Comparison of ENCODE assay signal across 8 mouse cellular contexts in the genomic region with DNA sequence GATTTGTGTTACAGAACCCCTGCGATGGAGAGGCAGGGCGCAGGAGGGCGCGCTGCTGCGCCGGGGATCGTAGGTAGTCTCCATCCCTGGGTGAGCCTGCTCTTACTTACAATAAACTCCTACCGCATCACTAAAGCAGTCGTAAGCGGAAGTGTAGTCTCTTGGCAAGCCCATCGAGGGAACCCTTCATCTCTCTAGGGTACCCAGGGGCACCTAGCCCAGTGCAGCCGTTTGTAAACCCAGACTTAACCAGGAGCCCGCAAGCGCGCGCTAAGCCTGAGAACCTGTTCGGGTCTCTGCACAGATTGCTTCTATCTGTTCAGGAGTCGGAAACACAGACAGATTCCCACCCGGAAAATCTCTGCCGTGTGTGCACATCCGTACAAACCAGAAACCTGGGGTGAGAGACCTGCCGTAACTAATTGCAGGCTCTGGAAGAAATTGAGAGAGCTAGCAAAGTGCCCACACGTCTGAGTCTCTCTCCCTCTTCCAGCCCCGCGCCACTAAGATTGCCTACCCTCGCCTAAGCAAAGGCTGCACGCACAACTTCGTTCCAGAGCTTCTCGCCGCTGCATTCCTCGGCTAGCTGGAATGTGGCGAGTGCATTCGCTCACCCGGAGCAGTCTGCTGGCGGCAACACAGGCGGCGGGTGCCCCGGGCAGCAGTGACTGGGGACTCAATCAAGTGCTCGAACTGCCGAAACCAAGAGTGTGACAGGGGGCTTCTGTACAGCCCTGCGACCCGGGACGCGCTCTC. TPM values are rescaled to one million over a fixed set of nuclear protein-coding genes. Genes with fewer than 3 reads are reported as not detected.
DNase-seq lines count a peak whose midpoint lies in the region; ATAC-seq and TF ChIP-seq lines count a peak whose summit lies in the region.
"Had no signal": no experiment of that assay in that cellular context is flagged by ENCODE, and none has a peak within 500 bp of the region (broad histone marks: within the 10 kb centered on the region; RNA-seq: fewer than 3 reads in every experiment).

No protein-coding gene starts in this region.

- H3K27ac ChIP-seq in embryonic facial prominence, embryonic 13.5 days: no peak overlapping the region
- no peak overlapping the region for H3K27ac ChIP-seq in hindbrain, postnatal 0 days
- no peak overlapping the region for H3K27ac ChIP-seq in liver, postnatal 0 days (ENCODE audit: low read depth)
- no peak overlapping the region for H3K27ac ChIP-seq in stomach, embryonic 14.5 days (ENCODE audit: low read length)

- H3K9me3 ChIP-seq in embryonic facial prominence, embryonic 13.5 days: no peaks in the 10 kb centered on the region
- no peaks in the 10 kb centered on the region for H3K9me3 ChIP-seq in hindbrain, postnatal 0 days (ENCODE audit: low read length)
- H3K9me3 ChIP-seq in liver, postnatal 0 days (ENCODE audit: low read length): no peaks in the 10 kb centered on the region
- no peaks in the 10 kb centered on the region for H3K9me3 ChIP-seq in stomach, embryonic 14.5 days (ENCODE audit: control insufficient read depth, low read depth, low read length)

- no peaks in the 10 kb centered on the region for H3K36me3 ChIP-seq in embryonic facial prominence, embryonic 13.5 days
- H3K36me3 ChIP-seq in hindbrain, postnatal 0 days (ENCODE audit: insufficient read depth, low read length): no peaks in the 10 kb centered on the region
- no peaks in the 10 kb centered on the region for H3K36me3 ChIP-seq in liver, postnatal 0 days (replicated peaks; ENCODE audit: insufficient read depth, low read length)
- no peaks in the 10 kb centered on the region for H3K36me3 ChIP-seq in stomach, embryonic 14.5 days (ENCODE audit: control insufficient read depth, insufficient read depth, low read length)

- TF ChIP-seq CTCF in hindbrain, postnatal 0 days (IDR thresholded peaks at IDR 0.05; ENCODE audit: low read depth): 0 out of 2 replicates have a peak, but pooled peaks have one; percentile 16
- no peak for TF ChIP-seq CTCF in liver, postnatal 0 days (IDR thresholded peaks at IDR 0.05; ENCODE audit: low read depth)

- H3K4me2 ChIP-seq in embryonic facial prominence, embryonic 13.5 days: peak overlapping the region; percentile 76
- peak overlapping the region; percentile 72 for H3K4me2 ChIP-seq in hindbrain, postnatal 0 days (ENCODE audit: low read depth, low read length)
- H3K4me2 ChIP-seq in liver, postnatal 0 days (ENCODE audit: low read depth, low read length): 0 out of 2 replicates have a peak overlapping the region, but pooled peaks have one; percentile 33
- H3K4me2 ChIP-seq in stomach, embryonic 14.5 days (replicated peaks; ENCODE audit: low read depth, low read length): peak overlapping the region; percentile 21; the same call in 1 of the 2 replicates

- peaks cover 29% of the 10 kb centered on the region for H3K4me1 ChIP-seq in embryonic facial prominence, embryonic 13.5 days
- H3K4me1 ChIP-seq in hindbrain, postnatal 0 days (ENCODE audit: insufficient read depth, low read length): peaks cover 7% of the 10 kb centered on the region; the same call in 1 of the 2 replicates
- peaks cover 25% of the 10 kb centered on the region for H3K4me1 ChIP-seq in liver, postnatal 0 days (ENCODE audit: insufficient read depth)
- peaks cover 14% of the 10 kb centered on the region for H3K4me1 ChIP-seq in stomach, embryonic 14.5 days (ENCODE audit: control insufficient read depth, insufficient read depth, low read length)

- H3K9ac ChIP-seq in embryonic facial prominence, embryonic 13.5 days: 0 out of 2 replicates have a peak overlapping the region, but pooled peaks have one; percentile 11
- H3K9ac ChIP-seq in hindbrain, postnatal 0 days (replicated peaks; ENCODE audit: low read length): no peak overlapping the region
- no peak overlapping the region for H3K9ac ChIP-seq in liver, postnatal 0 days (replicated peaks)
- no peak overlapping the region for H3K9ac ChIP-seq in stomach, embryonic 14.5 days (replicated peaks; ENCODE audit: low read depth, low read length)

- no peak for TF ChIP-seq EP300 in liver, postnatal 0 days (IDR thresholded peaks at IDR 0.05; ENCODE audit: low read depth)

- peak; percentile 12 for DNase-seq in urinary bladder, postnatal 25 days (ENCODE audit: low spot score)
- no peak for DNase-seq in urinary bladder, postnatal 10 days (ENCODE audit: low spot score)
- DNase-seq in hindbrain, postnatal 0 days (ENCODE audit: low spot score): peak; percentile 23
- no peak for DNase-seq in liver, postnatal 0 days
- DNase-seq in layer of hippocampus, adult 9-10 months (ENCODE audit: low spot score): no peak

- H3K27me3 ChIP-seq in embryonic facial prominence, embryonic 13.5 days: peaks cover 93% of the 10 kb centered on the region
- peaks cover 81% of the 10 kb centered on the region for H3K27me3 ChIP-seq in hindbrain, postnatal 0 days (ENCODE audit: insufficient read depth, low read length)
- H3K27me3 ChIP-seq in liver, postnatal 0 days (ENCODE audit: insufficient read depth, low read length): peaks cover 92% of the 10 kb centered on the region
- H3K27me3 ChIP-seq in stomach, embryonic 14.5 days (ENCODE audit: control insufficient read depth, insufficient read depth, low read length): peaks cover 72% of the 10 kb centered on the region

- WGBS in embryonic facial prominence, embryonic 13.5 days: under 1% methylated on average over 44 of the region's 44 CpGs
- under 1% methylated on average over 44 of the region's 44 CpGs for WGBS in hindbrain, postnatal 0 days
- 1% methylated on average over 44 of the region's 44 CpGs for WGBS in liver, postnatal 0 days (ENCODE audit: insufficient replicate concordance)
- under 1% methylated on average over 44 of the region's 44 CpGs for WGBS in stomach, embryonic 14.5 days

- ATAC-seq in embryonic facial prominence, embryonic 13.5 days (ENCODE audit: insufficient number of reproducible peaks, insufficient read depth, low FRiP score, low TSS enrichment, low read depth): no peak
- no peak for ATAC-seq in hindbrain, postnatal 0 days
- no peak for ATAC-seq in liver, postnatal 0 days
- ATAC-seq in stomach, embryonic 14.5 days (ENCODE audit: insufficient number of reproducible peaks, insufficient read depth, low FRiP score, low read depth): no peak

- peak overlapping the region; percentile 49 for H3K4me3 ChIP-seq in embryonic facial prominence, embryonic 13.5 days
- H3K4me3 ChIP-seq in hindbrain, postnatal 0 days (ENCODE audit: low read length): peak overlapping the region; percentile 37
- H3K4me3 ChIP-seq in liver, postnatal 0 days (ENCODE audit: low read depth, low read length): no peak overlapping the region
- peak overlapping the region; percentile 50 for H3K4me3 ChIP-seq in stomach, embryonic 14.5 days (ENCODE audit: low read depth, low read length)

RNA-seq across cellular contexts. Expression of a gene that starts 10.7 kb away (rescaled TPM):
- polyA plus RNA-seq in embryonic facial prominence, embryonic 13.5 days (2015; fragmentation: Nextera tagmentation; extraction: Ambion mirVana): not detected in 2 replicates
- total RNA-seq in hindbrain, postnatal 0 days (2014; rRNA removed): 2.2 and 4.3 TPM in 2 replicates
- polyA plus RNA-seq in hindbrain, postnatal 0 days (2015; fragmentation: Nextera tagmentation; extraction: Ambion mirVana): 1.6 and 1.8 TPM in 2 replicates
- not detected in 2 replicates for polyA plus RNA-seq in liver, postnatal 0 days (2015; fragmentation: Nextera tagmentation; extraction: Ambion mirVana)
- 0.08 and 0.12 TPM in 2 replicates for polyA plus RNA-seq in stomach, embryonic 14.5 days (2014; fragmentation: Nextera tagmentation; extraction: Ambion mirVana)
- total RNA-seq: common myeloid progenitor, adult 5-6 weeks had no signal

Comparison
In these comparisons a context has a peak if more than half of its experiments do, and no peak if none do; other contexts are left out.
1. DNase-seq: peak in urinary bladder, postnatal 25 days (single experiment) and hindbrain, postnatal 0 days (single experiment); none in urinary bladder, postnatal 10 days (single experiment), liver, postnatal 0 days (single experiment) and layer of hippocampus, adult 9-10 months (single experiment).
2. H3K4me2 ChIP-seq: peak in every context shown above with its lines; median percentile 76 in embryonic facial prominence, embryonic 13.5 days; 72 in hindbrain, postnatal 0 days; 33 in liver, postnatal 0 days; 21 in stomach, embryonic 14.5 days.